Mouse (Mus musculus) lung, postnatal 0 days (tissue): Measurements from ENCODE around the gene Wdr3.

Experiments
- CTCF ChIP-seq: IDR thresholded peaks from 2 replicates; pipeline ENCODE4 v1.5.1; 2016; ENCODE audit warnings: antibody characterized with exemption, mild to moderate bottlenecking
- EP300 ChIP-seq: IDR thresholded peaks from 2 replicates; pipeline ENCODE4 v1.6.1; 2016; ENCODE audit warnings: antibody characterized with exemption, mild to moderate bottlenecking, control low read depth

GRCm38 (mm10) chr3:100163556-100163955 is 1.3 kb upstream of the Wdr3 start:
- TF ChIP-seq CTCF (no peak), EP300 (no peak)
